Mouse (Mus musculus) hindlimb bud, embryonic 11.5 days (tissue): ENCODE results near the gene Mex3d.

Experiments
- DNase-seq: peaks from one replicate; pipeline ENCODE4 v3.0.0-alpha.2; 2012; ENCODE audit warnings: low read depth, low spot score; ENCODE audit errors: extremely low spot score

The Mex3d gene

DNA sequence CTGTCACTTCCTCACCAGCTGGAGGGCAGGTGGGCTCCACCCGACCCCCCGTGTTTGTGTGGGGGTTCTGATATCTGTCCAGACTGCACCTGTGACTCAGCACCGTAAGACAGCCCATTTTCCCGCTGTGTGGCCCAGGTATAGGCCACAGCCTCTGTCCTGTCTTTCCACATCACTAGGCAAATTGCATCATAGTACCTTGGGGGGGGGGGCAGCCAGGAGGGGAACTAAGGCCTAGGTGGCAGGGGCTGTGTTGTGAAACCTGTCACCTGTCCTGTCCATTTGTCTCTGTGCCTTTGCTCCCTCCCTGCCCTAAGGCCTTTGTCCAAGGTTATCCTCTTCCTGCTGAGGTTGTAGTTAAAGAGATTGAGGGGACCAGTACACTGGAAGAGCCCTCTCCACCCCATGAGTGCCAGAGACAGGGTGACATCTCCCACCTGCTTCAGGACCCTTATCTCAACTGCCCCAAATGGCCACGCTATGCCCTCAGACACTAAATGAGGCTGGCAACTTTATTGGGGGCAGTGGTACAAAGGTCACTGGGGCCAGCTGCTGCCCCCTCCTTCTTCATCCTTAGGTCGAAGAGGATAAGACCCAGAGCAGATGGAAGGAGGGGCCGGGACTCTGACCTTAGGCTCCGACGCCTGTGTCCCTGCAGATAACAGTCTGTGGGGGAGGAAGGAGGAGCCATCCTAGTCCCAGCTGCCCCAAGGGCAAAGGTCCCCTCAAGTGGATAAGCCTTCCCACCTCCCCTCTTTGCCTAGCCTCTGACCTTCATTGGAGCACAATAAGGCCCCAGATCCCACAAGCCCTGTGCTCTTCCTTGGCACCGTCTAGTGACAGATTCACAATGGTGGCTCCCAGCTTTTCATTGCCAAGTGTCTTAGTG, 55.6 kb downstream of the Mex3d start:
- no peak for DNase-seq

DNA sequence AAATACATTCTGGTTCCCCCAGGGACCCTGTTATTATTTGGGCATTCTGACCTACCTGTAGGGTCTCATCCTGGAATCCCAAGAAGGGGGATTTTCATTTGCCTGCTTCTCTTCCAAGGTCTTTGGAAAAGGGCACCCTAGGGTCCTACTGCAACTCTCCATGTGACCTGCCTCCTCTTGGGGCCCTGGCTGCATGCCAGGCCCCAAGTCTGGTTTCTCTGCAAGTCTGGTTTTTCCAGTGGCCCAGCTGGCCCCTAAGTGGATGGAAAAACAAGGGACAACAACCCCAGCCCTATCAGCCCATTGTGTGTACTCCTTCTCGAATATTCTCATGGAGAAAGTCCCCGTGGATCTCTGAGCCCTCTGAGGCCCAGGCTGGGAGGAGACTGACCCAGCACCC, 56.6 kb downstream of the Mex3d start:
- DNase-seq = no peak
